In genomic region chrX:59999221-60000083, GRCm38 (mm10) we compare ENCODE assay signal across 36 mouse cellular contexts. TPM values are rescaled to one million over a fixed set of nuclear protein-coding genes. Genes with fewer than 3 reads are reported as not detected.
DNase-seq lines count a peak whose midpoint lies in the region; TF ChIP-seq lines count a peak whose summit lies in the region.
"Had no signal": no experiment of that assay in that cellular context is flagged by ENCODE, and none has a peak within 500 bp of the region (broad histone marks: within the 10 kb centered on the region; RNA-seq: fewer than 3 reads in every experiment).

F9 (plus strand) TSS chrX:59999464.

- H3K27ac ChIP-seq in bone marrow macrophage, adult 2 months (ENCODE audit: insufficient read depth, low read depth, low read length): peak within 1 kb of the TSS; percentile 87
- peak within 1 kb of the TSS; percentile 73 for H3K27ac ChIP-seq in macrophage
- H3K27ac ChIP-seq: embryonic facial prominence, embryonic 12.5 days; forebrain, embryonic 15.5 days; heart, adult 2 months; heart, embryonic 13.5 days; hindbrain, embryonic 10.5 days; hindbrain, embryonic 15.5 days; midbrain, embryonic 10.5 days; midbrain, embryonic 15.5 days; neural tube, embryonic 12.5 days had no signal

- H3K4me3 ChIP-seq in bone marrow macrophage, adult 2 months (ENCODE audit: insufficient read depth, low read length): peak within 1 kb of the TSS; percentile 45
- peak within 1 kb of the TSS; percentile 7; the same call in 1 of the 2 replicates for H3K4me3 ChIP-seq in macrophage (ENCODE audit: inconsistent target)
- H3K4me3 ChIP-seq: embryonic facial prominence, embryonic 12.5 days; forebrain, embryonic 15.5 days; heart, adult 2 months; heart, embryonic 13.5 days; hindbrain, embryonic 10.5 days; hindbrain, embryonic 15.5 days; midbrain, embryonic 10.5 days; midbrain, embryonic 15.5 days; neural tube, embryonic 12.5 days had no signal

- intact Hi-C loops in gastrocnemius, postnatal 14 days (cut with DNase I; ENCODE audit: low total_unique reads): no loop called here

- 44% methylated on average over 9 of the region's 10 CpGs for WGBS in macrophage (ENCODE audit: missing documents)

- peaks cover 15% of the 10 kb centered on the region for H3K4me1 ChIP-seq in bone marrow macrophage, adult 2 months (ENCODE audit: control insufficient read depth, insufficient read depth, low read length)
- H3K4me1 ChIP-seq: embryonic facial prominence, embryonic 12.5 days; forebrain, embryonic 15.5 days; heart, embryonic 13.5 days; hindbrain, embryonic 10.5 days; hindbrain, embryonic 15.5 days; midbrain, embryonic 10.5 days; midbrain, embryonic 15.5 days; neural tube, embryonic 12.5 days had no signal

- TF ChIP-seq CTCF in bone marrow macrophage, adult 2 months (IDR thresholded peaks at IDR 0.05; ENCODE audit: low read depth, low read length): no peak

- TF ChIP-seq POLR2A in bone marrow macrophage, adult 2 months (IDR thresholded peaks at IDR 0.05; ENCODE audit: borderline replicate concordance, low read depth, low read length): no peak

- no peaks in the 10 kb centered on the region for H3K36me3 ChIP-seq in macrophage (ENCODE audit: inconsistent target)
- H3K36me3 ChIP-seq: embryonic facial prominence, embryonic 12.5 days; forebrain, embryonic 15.5 days; heart, embryonic 13.5 days; hindbrain, embryonic 10.5 days; hindbrain, embryonic 15.5 days; midbrain, embryonic 10.5 days; midbrain, embryonic 15.5 days; neural tube, embryonic 12.5 days had no signal

- no peak for DNase-seq in adrenal gland, postnatal 14 days
- no peak for DNase-seq in adrenal gland, adult 8-10 months
- DNase-seq in 416B (ENCODE audit: low read depth): peak; percentile 57
- no peak for DNase-seq in embryo, embryonic 10.5 days (ENCODE audit: low spot score)
- no peak for DNase-seq in right cerebral cortex, postnatal 4 days
- no peak for DNase-seq in gastrocnemius, postnatal 14 days
- DNase-seq: adrenal gland, postnatal 25 days; cerebellum, adult 18-20 months; cerebellum, postnatal 10 days; gastrocnemius, postnatal 36 days; heart, adult 2 months; heart, postnatal 10 days; kidney, adult 18-20 months; kidney, postnatal 4 days; left cerebral cortex, postnatal 4 days; lung, adult 18-20 months; lung, postnatal 4 days; thymus, postnatal 25 days had no signal

- H3K79me2 ChIP-seq in macrophage (ENCODE audit: inconsistent target): no peaks in the 10 kb centered on the region

RNA-seq across cellular contexts. Expression of gene F9, which starts in this region (rescaled TPM):
- 0.53 and 12.0 TPM in 2 replicates for total RNA-seq in adrenal gland, postnatal 14 days (2021)
- under 1 TPM in 1 of 4 experiments, not detected in 3; 0.27 TPM for total RNA-seq in adrenal gland, adult 8-10 months (2022)
- 0.77 and 1.2 TPM in 2 replicates for polyA plus RNA-seq in bone marrow macrophage, adult 2 months (2012; ENCODE audit: insufficient read depth, insufficient read length, missing spikeins)
- under 1 TPM in 4 of 26 experiments, not detected in 22; 0.19 to 0.34 (median 0.31) TPM for total RNA-seq in macrophage (2018; cell fraction: chromatin; rRNA removed)
- under 1 TPM; 0.16 to 0.83 (median 0.30) TPM for total RNA-seq in macrophage (2018; cell fraction: cytosol; rRNA removed)
- total RNA-seq in macrophage (2018; cell fraction: nucleus; rRNA removed): under 1 TPM in 19 of 26 experiments, not detected in 7; 0.18 to 0.87 (median 0.35) TPM
- 0.20 to 0.37 TPM in 2 of 3 replicates, not detected in the other for polyA plus RNA-seq in macrophage (2018)
- not detected for total RNA-seq in gastrocnemius, postnatal 14 days (2021)
- total RNA-seq: adrenal gland, postnatal 25 days; ES-E14; gastrocnemius, adult 18-20 months; gastrocnemius, postnatal 36 days; heart, adult 2 months; heart, postnatal 10 days had no signal
- polyA plus RNA-seq: activated CD4-positive, CD25-positive, alpha-beta regulatory T cell, adult 4 months; brain, embryonic 14.5 days; embryonic facial prominence, embryonic 12.5 days; forebrain, embryonic 15.5 days; heart, adult 2 months; heart, embryonic 13.5 days; hindbrain, embryonic 10.5 days; hindbrain, embryonic 15.5 days; intestine, embryonic 14.5 days; kidney, embryonic 16.5 days; limb, embryonic 14.5 days; lung, postnatal 0 days; midbrain, embryonic 10.5 days; midbrain, embryonic 15.5 days; neural tube, embryonic 12.5 days had no signal
